Mouse (Mus musculus) spleen, adult 18-20 months (tissue): Measurements from ENCODE around the gene Tmem30c.

Experiments used
- DNase-seq, 2 experiments: peaks; one replicate each; pipeline ENCODE4 v3.0.0; 2022; ENCODE audit warnings: mixed read lengths in 2 of 2

Gene Tmem30c

GRCm38 (mm10) chr16:57292765-57293164 lies at the start of gene Tmem30c:
Gene Tmem30c, minus strand, starts transcription at chr16:57292865.
- DNase-seq = no peak

- DNase-seq = no peak
These were observed 47.9 kb upstream of the Tmem30c start for GRCm38 (mm10) chr16:57340613-57340898.

- DNase-seq = no peak
These were observed 47.3 kb upstream of the Tmem30c start for GRCm38 (mm10) chr16:57339765-57340612.

- DNase-seq = peak; percentile 20 to 32
These were observed 44.2 kb upstream of the Tmem30c start for GRCm38 (mm10) chr16:57336770-57337423.

- no peak for DNase-seq
These were observed 39.6 kb upstream of the Tmem30c start for GRCm38 (mm10) chr16:57332301-57332700.

GRCm38 (mm10) chr16:57330111-57330510 lies 37.4 kb upstream of the Tmem30c start:
- no peak for DNase-seq

- no peak for DNase-seq
These were observed 36.4 kb upstream of the Tmem30c start for GRCm38 (mm10) chr16:57329028-57329427.

GRCm38 (mm10) chr16:57326996-57327395 lies 34.3 kb upstream of the Tmem30c start:
- no peak for DNase-seq

GRCm38 (mm10) chr16:57319284-57320124 lies 26.8 kb upstream of the Tmem30c start:
- DNase-seq = no peak

- no peak for DNase-seq
These were observed 26.0 kb upstream of the Tmem30c start for GRCm38 (mm10) chr16:57318637-57319125.

GRCm38 (mm10) chr16:57317882-57318636 lies 25.4 kb upstream of the Tmem30c start:
- no peak for DNase-seq

GRCm38 (mm10) chr16:57317127-57317526 lies 24.5 kb upstream of the Tmem30c start:
- no peak for DNase-seq

GRCm38 (mm10) chr16:57315026-57315425 lies 22.4 kb upstream of the Tmem30c start:
- no peak for DNase-seq

GRCm38 (mm10) chr16:57314236-57314635 lies 21.6 kb upstream of the Tmem30c start:
- no peak for DNase-seq

GRCm38 (mm10) chr16:57313487-57313886 lies 20.8 kb upstream of the Tmem30c start:
- no peak for DNase-seq

- no peak for DNase-seq
These were observed 19.5 kb upstream of the Tmem30c start for GRCm38 (mm10) chr16:57312130-57312529.

GRCm38 (mm10) chr16:57305463-57305862 lies 12.8 kb upstream of the Tmem30c start:
- DNase-seq = no peak

GRCm38 (mm10) chr16:57303716-57304115 lies 11.1 kb upstream of the Tmem30c start:
- DNase-seq = no peak

- DNase-seq = no peak
These were observed 10.4 kb upstream of the Tmem30c start for GRCm38 (mm10) chr16:57302792-57303698.

- DNase-seq = no peak
These were observed 8.9 kb upstream of the Tmem30c start for GRCm38 (mm10) chr16:57301512-57302115.
